Mouse (Mus musculus): ENCODE data around the gene Baz1b.

- TF ChIP-seq CTCF (IDR thresholded peaks at IDR 0.05; ENCODE audit: low read depth, low read length), result no peak
- TF ChIP-seq POLR2A (IDR thresholded peaks at IDR 0.05; ENCODE audit: borderline replicate concordance, low read depth, low read length), result no peak
Observed at GRCm38 (mm10) chr5:135258280-135259150, 71.5 kb downstream of the Baz1b start.

All from bone marrow macrophage, adult 2 months (primary cell).